Mouse (Mus musculus): ENCODE results near the gene Iqcb1. TPM values are rescaled to one million over a fixed set of nuclear protein-coding genes. Genes with fewer than 3 reads are reported as not detected.

Iqcb1 gene
- polyA plus RNA-seq, 1 experiment = 1.1 TPM

GRCm38 (mm10) chr16:36874583-36875275 is 46.5 kb downstream of the Iqcb1 start, which contains the start of the genes Eaf2 and Golgb1:
Gene Eaf2 (minus strand): TSS chr16:36875003.
Gene Golgb1 (plus strand): TSS chr16:36875140.
- under 1% methylated on average over 43 of the region's 43 CpGs for WGBS
- DNase-seq (ENCODE audit: low read depth, low spot score) = peak; percentile 100

- DNase-seq (ENCODE audit: low read depth, low spot score) = no peak
- WGBS = under 1% methylated on average over 48 of the region's 48 CpGs
Observed at GRCm38 (mm10) chr16:36875276-36875851, 47.2 kb downstream of the Iqcb1 start.

GRCm38 (mm10) chr16:36877316-36877715 is 49.1 kb downstream of the Iqcb1 start:
- DNase-seq (ENCODE audit: low read depth, low spot score) = no peak

GRCm38 (mm10) chr16:36882737-36883343 is 54.7 kb downstream of the Iqcb1 start:
- DNase-seq (ENCODE audit: low read depth, low spot score) = no peak
- 81% methylated on average over 5 of the region's 5 CpGs for WGBS

More at GRCm38 (mm10) chr16:36877316-36877715, 49.1 kb downstream of the Iqcb1 start:
- 59% methylated on average over 5 of the region's 5 CpGs for WGBS

- DNase-seq (ENCODE audit: low read depth, low spot score) = no peak
- 96% methylated on average over 4 of the region's 4 CpGs for WGBS
Observed at GRCm38 (mm10) chr16:36884881-36885280, 56.7 kb downstream of the Iqcb1 start.

GRCm38 (mm10) chr16:36885912-36886311 is 57.7 kb downstream of the Iqcb1 start:
- 94% methylated on average over 11 of the region's 11 CpGs for WGBS
- DNase-seq (ENCODE audit: low read depth, low spot score) = no peak

- 83% methylated on average over 5 of the region's 5 CpGs for WGBS
- DNase-seq (ENCODE audit: low read depth, low spot score) = no peak
Observed at GRCm38 (mm10) chr16:36887546-36887945, 59.4 kb downstream of the Iqcb1 start.

GRCm38 (mm10) chr16:36890559-36890958 is 62.4 kb downstream of the Iqcb1 start:
- WGBS = 92% methylated on average over 3 of the region's 3 CpGs

GRCm38 (mm10) chr16:36891415-36891814 is 63.2 kb downstream of the Iqcb1 start:
- no peak for DNase-seq (ENCODE audit: low read depth, low spot score)
- WGBS = 98% methylated on average over 4 of the region's 4 CpGs

More at GRCm38 (mm10) chr16:36890559-36890958, 62.4 kb downstream of the Iqcb1 start:
- no peak for DNase-seq (ENCODE audit: low read depth, low spot score)

- WGBS = 82% methylated on average over 10 of the region's 10 CpGs
- no peak for DNase-seq (ENCODE audit: low read depth, low spot score)
Observed at GRCm38 (mm10) chr16:36893317-36893716, 65.1 kb downstream of the Iqcb1 start.

GRCm38 (mm10) chr16:36896712-36897111 is 68.5 kb downstream of the Iqcb1 start:
- WGBS = 94% methylated on average over 6 of the region's 6 CpGs
- no peak for DNase-seq (ENCODE audit: low read depth, low spot score)

GRCm38 (mm10) chr16:36903156-36903555 is 75.0 kb downstream of the Iqcb1 start:
- WGBS = 89% methylated on average over 5 of the region's 5 CpGs
- DNase-seq (ENCODE audit: low read depth, low spot score) = no peak

- DNase-seq (ENCODE audit: low read depth, low spot score) = no peak
- WGBS = 85% methylated on average over 10 of the region's 10 CpGs
Observed at GRCm38 (mm10) chr16:36911909-36912308, 83.7 kb downstream of the Iqcb1 start.

- 85% methylated on average over 13 of the region's 13 CpGs for WGBS
- DNase-seq (ENCODE audit: low read depth, low spot score) = no peak
Observed at GRCm38 (mm10) chr16:36912311-36912710, 84.1 kb downstream of the Iqcb1 start.

GRCm38 (mm10) chr16:36914195-36914594 is 86.0 kb downstream of the Iqcb1 start:
- 64% methylated on average over 5 of the region's 5 CpGs for WGBS
- DNase-seq (ENCODE audit: low read depth, low spot score) = no peak

- 89% methylated on average over 10 of the region's 10 CpGs for WGBS
- DNase-seq (ENCODE audit: low read depth, low spot score) = no peak
Observed at GRCm38 (mm10) chr16:36918505-36918904, 90.3 kb downstream of the Iqcb1 start.

GRCm38 (mm10) chr16:36920410-36920809 is 92.2 kb downstream of the Iqcb1 start:
- no peak for DNase-seq (ENCODE audit: low read depth, low spot score)
- WGBS = 50% methylated on average over 3 of the region's 3 CpGs

GRCm38 (mm10) chr16:36921067-36921613 is 93.0 kb downstream of the Iqcb1 start:
- DNase-seq (ENCODE audit: low read depth, low spot score) = no peak
- WGBS = 93% methylated on average over 8 of the region's 8 CpGs

GRCm38 (mm10) chr16:36921980-36922379 is 93.8 kb downstream of the Iqcb1 start:
- 89% methylated on average over 6 of the region's 6 CpGs for WGBS
- no peak for DNase-seq (ENCODE audit: low read depth, low spot score)
